Mouse (Mus musculus): ENCODE data around the gene Nr5a2.

The Nr5a2 gene

DNA sequence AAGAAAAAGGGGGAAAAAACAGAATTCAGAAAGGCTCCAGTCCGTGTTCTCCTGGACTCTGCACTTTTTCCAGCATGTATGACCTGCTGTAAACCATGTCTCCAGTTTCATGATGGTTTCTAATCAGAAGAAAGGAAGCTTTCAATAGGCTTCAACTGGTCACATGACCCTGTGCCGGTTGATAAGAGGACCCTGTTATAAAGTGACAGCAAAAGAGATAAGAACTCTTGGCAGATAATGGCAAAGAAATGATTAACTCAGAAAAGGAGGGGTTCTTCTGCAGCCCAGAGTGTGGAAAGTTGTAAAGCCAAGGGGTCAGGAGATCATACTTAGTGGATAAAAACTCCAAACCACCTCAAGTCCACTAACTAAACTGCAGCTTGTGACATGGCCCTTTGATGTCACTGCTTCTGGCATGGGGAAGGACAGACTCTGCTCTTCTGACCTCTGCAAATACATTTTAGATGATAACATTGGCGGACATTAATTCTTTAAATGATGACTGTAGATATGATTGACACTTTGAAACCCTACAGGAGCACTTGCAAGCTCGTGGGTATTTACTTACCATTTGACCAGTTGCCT, at the start of gene Nr5a2:
Gene Nr5a2 (minus strand): TSS at position 21 of the 585 bp plus-strand sequence.
- DNase-seq (ENCODE audit: low read depth), result no peak

DNA sequence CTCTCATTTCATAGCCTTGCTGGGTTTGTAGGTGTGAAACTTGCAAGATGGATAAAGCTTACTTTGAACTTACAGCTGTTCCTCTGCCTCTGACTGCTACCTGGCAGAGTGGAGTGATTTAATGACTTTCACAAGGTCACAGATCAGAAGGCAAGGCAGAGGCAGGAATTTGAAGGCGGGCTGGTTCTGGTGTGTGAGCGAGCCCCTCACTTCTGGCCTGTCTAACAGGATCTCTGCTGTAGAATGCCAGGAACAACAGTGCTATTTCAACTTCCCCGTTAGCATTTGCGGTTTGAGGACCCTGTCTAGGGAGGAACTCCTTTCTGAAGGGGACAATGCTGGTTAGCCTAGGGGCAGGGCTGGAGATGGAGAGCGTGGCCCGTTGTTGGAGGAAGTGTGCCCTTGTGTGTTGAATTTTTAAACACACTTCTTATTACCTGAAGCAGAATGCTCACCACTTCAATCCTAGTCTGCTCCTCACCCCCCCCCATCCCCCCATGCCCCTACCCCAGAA, 48.5 kb upstream of the Nr5a2 start:
- no peak for DNase-seq (ENCODE audit: low read depth)

DNA sequence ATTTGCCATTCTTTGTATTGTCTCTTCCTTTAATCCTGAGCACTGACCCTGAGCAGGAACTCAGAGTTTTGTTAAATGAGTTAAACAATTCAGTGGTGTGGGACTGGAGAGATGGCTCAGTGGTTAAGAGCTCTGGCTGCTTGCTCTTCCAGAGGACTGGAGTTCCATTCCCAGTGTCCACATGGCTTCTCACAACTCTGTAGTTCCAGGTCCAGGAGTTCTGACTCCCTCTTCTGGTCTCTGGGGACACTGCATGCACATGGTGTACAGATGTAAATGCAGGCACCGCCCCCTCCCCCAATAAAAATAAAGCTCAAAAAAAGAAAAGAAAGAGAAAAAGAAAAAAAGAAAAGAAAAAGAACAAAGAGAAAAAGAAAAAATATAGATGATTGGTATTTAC, 43.6 kb upstream of the Nr5a2 start:
- DNase-seq (ENCODE audit: low read depth), result no peak

DNA sequence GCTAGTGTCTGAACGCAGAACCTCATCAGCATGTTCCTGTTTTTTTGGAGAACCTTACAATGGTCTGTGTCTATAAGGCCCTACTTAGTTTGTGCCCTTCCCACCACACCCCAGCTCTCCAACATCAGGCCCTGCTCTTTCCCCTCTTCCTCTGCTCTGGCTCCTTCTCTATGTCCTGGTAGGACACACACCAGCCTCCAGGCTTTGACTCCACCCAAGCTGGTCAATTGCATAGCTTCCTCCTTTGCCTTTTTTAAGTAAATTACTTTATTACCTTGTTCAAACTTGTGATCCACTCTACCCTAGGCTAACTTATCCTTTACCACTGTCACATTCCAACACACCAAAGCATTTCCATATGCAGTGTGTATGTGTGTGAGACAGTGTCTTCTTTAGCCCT, 42.9 kb upstream of the Nr5a2 start:
- DNase-seq (ENCODE audit: low read depth), result no peak

DNA sequence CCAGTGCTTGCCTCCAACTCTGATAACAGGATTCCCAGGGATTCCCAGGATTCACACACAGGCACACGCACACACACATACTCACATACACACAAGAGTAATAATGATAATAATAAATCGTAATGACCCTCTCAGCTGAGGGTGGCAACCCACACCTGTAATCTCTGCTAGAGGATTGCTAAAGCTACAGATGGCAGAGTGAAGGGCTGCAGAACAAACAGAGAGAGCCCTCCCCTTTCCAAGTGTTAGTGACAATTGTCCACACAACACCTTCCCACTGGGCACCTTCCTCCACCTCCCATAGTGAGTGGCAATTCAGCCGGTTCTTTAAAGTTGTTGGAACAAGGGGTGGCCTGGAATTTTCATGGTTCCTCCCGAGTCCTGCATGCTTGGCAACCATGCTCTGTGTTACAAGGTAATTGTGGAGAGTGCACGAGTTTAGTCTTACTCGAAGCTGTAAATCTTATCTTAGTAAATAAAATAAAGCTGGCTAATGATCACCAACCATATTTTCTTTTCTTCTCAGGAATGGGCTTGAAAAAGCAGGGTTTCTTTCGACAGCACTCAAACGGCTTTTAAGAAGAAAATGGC, 31.6 kb upstream of the Nr5a2 start:
- no peak for DNase-seq (ENCODE audit: low read depth)

DNA sequence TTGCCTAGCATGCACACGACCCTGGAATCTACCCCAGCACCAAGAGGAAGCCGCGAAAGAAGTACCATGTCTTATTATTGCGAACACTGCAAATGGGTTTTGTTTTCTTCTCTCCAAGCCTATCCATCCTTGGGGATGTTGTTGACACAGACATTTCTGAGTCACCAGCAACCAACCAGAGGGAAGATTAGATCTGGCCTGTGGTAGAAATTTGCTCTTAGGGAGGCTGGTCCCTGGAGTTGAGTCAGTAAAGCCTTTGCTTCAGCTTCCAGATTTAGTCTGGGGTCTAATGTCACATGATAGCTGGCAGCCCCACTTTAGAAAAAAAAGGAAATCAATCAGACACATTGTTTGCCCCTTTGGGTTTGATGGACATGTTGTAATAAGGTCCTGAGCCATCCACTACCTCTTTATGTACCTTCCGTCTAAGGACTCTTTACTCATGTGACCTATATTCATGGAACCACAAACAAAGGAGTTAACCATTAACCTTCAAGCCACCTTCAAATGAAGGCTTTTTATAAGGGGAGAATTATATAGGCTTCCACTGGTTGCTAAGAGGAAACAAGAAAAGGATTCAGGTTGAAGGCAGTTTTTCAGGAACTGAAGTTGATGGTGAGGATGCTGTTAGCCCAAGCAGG, 20.1 kb upstream of the Nr5a2 start:
- DNase-seq (ENCODE audit: low read depth), result no peak

DNA sequence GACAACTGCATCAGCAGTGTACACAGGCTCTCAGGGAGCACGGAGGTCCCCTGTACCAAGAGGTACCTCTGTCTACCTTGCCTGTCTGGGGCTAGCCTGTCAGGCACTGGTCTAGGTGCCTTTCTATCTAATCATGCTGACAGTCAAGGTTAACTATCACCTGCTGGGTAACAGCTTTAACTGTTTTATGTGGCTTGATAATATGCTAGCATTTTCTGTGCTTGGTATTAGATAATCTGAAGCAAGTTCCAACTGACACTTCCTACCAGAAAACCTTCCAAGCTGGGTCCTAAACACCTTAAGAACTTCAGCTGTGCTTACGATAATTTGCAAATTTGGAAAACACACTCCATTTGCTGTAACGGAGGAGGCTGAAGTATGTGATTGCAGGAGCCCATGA, 17.6 kb upstream of the Nr5a2 start:
- no peak for DNase-seq (ENCODE audit: low read depth)

DNA sequence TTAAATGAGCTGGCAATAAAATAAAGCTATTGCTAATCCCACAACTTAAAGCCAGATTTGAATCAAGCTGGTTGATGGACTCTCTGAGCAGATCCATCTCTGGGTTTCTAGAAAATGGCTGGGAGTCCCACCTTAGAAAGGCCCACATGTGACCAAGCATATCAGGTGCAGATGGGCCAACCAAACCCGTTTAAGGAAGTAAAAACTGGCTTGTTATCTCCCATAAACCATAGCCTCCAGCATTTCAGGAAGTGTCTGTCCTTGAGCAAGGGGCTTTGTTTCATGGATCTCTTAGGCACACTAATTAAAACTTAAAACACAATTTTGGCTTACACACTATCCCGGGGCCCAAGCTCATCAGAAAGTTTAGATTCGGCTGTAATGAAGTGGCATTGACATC, 13.8 kb upstream of the Nr5a2 start:
- no peak for DNase-seq (ENCODE audit: low read depth)

DNA sequence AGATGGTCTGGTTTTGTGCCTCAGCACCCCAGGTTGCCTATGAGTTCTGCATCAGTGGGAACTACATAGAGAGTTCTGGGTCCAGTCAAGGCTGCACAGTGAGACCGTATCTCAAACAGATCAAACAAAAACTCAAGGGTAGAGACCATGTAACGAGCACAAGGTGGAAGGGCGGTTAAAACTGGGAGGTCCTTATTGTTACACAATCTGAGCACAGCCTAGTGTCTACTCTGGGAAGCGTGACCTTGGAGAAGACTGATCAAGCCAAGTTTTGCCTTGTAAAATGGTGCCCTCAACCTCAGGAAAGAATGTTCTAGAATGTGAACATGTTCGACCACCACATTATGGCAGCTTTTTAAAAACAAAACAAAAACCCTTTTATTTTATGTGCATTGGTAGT, 12.8 kb upstream of the Nr5a2 start:
- no peak for DNase-seq (ENCODE audit: low read depth)

DNA sequence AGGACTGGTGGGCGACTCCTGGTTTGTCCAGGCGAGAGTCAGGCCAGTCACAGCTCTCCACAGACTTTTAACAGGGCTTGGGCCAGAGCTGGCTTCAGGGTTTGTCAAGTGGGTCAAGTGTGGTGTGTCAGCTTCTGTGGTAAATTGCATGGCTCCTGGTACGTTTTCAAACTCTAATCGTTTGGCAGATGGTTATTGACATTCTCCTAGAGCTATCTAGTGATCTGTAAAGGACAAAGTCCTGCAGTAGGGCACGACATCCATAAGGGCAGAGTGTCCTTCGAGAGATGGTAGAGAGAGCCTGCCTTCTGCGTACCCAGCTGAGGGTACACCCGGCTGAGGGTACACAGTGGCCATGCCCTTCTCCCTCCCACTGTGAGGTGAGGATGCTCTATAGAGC, 10.7 kb upstream of the Nr5a2 start:
- no peak for DNase-seq (ENCODE audit: low read depth)

DNA sequence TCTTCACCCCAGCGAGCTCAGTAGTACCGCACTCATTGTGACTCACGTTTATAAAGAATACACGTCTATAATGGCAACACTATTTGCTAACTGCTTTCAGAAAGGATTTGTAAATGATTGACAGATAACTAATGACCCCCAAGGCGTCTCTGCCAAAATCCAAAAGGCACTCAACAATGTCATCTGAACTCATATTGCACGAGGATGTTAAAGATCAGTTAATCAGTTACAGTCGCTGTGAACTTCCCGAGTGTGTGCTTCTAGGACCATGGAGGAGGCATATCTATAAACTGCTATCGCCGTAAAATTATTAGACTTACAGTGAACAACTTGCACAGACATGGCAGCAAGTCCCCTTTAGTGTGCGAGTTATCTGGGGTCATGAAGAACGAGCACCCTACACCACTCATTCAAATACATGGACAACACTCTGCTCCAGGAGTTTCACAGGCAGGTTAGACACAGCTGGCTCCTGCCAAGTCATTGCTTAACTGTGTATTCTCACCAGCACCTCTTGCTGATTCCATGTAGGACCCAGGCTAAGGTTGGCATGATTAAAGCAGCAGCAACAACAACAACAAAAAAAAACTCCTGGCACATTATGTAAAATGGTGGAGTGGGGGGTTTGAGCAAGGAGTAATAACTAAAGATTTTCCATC, 6.6 kb upstream of the Nr5a2 start:
- no peak for DNase-seq (ENCODE audit: low read depth)

DNA sequence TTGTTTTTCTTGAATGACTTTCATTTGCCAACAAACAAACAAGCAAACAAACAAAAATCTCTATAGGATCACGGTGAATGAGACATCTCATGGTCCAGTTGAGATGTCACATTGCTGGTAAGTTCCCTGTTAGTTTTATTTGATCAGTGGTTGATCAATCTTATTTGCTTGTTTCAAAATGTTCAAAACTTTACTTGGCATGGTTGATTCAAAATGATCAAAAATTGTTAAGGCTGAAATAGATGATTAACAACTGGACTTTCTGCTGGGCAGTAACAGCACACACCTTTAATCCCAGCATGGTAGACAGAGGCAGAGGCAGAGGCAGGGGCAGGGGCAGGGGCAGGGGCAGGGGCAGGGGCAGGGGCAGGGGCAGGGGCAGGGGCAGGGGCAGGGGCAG, 757 bp downstream of the Nr5a2 start:
- DNase-seq (ENCODE audit: low read depth), result no peak

DNA sequence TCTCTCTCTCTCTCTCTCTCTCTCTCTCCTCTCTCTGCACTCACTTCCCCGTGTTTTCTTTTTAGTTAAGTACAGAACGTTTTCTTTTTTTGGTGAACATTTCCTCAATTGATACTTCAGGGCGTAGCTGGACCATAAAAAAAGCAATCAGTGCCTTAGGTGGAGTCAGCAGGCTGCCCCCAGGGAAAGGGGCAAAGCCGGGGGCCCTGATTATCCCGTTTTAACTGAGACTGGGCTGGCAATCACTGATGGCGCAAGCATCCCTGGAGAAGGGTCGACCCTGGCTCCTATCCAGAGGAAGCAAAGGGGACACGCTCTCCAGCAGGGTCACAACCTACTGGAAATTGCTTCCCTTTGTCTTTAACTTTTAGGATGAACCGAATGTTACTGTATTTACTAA, 1.6 kb downstream of the Nr5a2 start:
- no peak for DNase-seq (ENCODE audit: low read depth)

DNA sequence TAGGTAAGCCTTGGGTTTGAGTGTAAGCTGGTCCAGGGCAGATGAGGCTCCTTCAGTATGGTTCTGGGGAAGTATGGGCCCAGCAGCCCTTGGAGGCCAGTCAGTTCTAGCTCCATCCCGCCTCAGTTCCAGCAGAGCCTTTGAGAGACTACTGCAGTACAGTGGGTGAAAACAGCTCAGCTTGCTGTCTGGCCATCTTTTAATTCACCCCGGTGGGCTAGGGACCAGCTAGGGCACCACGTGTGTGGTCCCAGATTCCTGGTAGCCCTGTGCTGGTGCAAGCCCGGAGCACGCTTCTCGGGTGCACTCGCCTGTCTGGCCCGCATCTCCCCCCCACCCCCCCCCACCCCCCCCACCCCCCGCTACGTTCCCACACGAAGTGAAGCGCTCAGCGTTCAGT, 2.1 kb downstream of the Nr5a2 start:
- DNase-seq (ENCODE audit: low read depth), result no peak

DNA sequence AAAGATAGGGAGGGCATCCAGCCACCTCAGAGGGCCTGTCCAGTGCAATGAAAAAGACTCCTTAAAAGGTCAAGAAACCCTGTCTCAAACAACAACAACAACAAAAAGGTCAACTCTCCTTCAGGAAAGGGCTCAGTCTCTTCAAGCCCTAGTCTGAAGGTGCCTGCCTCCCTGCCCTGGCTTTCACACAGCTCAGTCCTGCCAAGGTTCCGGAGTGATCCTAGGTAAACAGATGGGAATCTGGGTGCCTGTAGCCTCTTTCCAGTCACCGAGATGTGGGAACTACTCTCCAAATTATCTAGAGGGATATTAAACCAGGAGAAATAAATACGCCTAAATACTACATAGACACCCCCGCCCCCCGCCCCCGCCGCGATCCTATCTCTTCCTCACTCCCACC, 2.6 kb downstream of the Nr5a2 start:
- no peak for DNase-seq (ENCODE audit: low read depth)

DNA sequence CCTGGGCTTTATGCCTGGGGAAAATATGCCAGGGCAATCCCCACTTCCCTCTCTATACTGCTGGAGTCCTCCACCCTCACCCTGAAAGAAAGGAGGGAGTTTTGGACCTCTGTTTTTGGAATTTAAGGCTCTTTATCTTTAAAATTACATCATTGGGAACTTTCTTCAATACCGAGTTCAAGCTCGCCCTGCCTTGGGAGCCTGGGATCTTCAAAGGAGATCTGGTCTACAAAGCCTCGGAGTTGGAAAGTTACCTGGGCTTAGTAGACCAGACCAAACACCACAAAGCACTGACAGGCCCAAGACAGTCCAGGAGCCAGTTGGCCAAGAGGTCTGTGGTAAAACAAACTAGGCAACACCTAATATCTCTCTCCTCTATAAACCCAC, 6.1 kb downstream of the Nr5a2 start:
- no peak for DNase-seq (ENCODE audit: low read depth)

DNA sequence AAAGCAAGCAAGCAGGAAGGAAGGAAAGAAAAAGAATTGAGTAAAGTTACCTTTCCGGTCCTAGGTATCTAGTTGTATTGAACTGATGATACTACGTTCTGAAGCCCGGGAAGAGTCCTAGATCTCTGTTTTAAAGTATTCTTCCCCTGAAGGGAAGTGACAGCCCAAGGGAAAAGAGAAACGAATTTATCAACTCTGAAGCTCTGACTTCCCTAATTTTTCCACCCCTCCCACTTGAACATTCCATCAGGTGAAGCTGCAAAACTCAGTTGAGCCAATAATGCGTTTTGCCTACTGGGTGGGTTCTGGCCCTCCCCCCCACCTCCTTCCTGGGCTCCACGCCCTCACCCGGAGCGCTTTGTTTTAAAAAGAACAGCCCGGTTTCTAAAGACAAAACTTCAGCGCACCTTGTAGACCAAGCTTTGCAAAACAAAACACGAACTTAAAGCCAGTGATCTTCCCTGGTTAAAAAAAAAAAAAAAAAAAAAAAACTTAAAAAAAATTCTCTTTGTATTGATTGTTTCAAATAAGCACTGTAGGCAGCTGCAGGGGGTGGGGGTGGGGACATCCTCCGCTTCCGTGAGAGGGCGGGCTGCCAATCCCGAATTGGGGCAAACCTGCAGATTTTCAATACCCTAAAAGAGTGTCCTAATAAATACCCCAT, 6.7 kb downstream of the Nr5a2 start:
- DNase-seq (ENCODE audit: low read depth), result no peak

DNA sequence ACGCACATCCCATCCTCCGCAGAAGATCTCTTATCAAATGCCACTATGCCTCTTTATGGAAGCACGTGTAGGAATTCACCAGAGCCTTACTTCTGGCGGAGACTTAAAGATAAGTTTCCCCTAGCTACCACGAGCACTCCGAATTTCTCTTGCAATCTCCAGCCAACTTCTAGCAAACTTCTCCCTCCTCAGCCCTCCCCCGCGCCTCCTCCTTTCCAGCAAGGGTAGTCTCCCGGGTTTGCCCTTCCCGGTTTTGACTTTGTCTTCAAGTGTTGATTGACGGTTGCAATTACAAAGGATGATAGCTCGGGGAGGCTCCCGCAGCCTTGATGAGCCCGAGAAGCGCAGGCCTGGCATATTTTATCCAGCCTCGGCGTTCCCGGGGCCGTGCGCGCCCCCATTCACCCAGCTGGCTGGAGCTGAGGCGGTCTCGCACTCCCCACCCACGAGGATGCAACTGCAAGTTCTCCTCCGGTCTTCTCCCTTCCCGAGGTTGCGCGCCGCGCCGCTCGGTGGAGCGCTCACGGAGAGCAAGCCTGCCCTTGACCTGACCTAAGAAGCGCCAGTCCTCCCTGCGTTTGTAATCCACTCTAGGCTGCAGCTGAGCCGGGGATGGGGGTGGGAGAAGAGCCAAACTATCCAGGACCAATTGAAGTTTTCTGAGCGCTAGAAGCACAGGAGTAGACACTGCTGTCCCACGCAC, 7.5 kb downstream of the Nr5a2 start:
- no peak for DNase-seq (ENCODE audit: low read depth)

DNA sequence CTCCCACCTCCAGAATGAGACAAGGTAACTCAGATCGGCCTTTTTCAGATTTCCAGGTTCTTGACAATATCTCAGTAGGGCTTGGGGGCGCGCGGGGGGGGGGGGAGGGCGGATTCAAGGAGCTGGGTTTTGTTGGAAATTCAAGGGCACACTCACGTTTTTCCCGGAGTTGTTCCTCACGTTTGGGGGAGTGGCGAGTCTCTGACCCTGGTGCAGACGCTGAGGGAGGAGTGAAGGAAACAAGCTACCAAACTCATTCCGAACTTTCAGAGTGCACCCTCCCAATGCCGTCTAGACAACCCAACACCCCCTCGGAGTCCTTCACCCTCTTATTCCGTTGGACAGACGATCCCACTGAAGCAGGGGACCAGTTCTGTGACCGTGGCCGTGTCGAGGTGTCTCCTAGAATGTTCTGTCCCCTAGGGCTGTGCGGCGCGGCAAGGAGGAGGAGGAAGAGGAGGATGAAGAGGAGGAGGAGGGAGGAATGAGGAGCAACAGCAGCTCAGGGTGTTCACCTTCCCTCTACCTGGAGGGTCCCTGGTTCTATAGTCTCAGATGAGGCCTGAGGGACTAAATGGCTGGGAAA, 8.2 kb downstream of the Nr5a2 start:
- DNase-seq (ENCODE audit: low read depth), result no peak

DNA sequence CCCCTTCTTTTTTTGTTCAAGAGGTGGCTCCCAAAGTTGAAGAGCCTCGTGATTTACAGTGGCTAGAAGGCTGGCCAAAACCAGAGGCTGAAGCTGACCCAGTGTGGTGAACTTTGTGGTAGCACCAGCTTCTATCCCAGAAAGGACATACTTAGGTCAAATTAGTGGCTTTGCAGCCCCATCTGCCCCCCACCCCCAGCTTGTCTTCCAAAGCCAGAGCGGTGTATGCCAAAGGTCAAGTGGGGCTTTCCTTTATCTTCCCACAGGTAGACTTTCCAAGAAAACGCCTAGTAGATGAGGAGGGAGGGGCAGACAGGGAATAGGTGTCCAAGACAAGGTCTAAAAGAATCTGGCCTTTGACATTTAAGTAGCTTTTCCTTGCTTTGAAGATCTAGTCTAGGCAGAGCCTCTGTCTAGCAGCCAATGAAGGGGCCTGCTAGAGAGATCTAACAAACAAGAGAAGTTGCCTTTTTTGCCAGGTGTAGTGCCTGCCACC, 9.0 kb downstream of the Nr5a2 start:
- DNase-seq (ENCODE audit: low read depth), result no peak

DNA sequence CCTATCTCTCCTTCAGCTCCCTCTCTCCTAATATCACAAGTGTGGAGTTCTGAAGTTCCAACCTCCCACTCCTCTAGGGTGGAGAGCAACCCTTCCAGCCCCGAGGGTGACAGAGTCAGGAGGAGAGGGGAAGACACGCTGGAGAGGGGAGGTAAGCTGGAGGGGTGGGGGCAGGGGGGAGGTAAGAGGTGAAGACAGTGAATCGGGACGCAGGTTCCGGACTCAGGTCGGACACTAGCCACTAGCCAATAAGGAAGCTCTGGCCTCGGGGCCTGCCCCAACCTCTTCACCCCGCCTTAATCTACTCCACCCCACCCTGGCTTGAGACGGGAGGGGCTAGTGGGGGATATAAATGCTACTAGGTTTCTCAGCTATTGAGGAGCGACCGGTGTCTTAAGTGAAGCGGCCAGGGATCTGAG, 10.9 kb downstream of the Nr5a2 start:
- no peak for DNase-seq (ENCODE audit: low read depth)

Measured in c-Kit-positive CD71-positive TER-119-negative erythroid progenitor cells, embryonic 14.5 days (primary cell).